Mouse (Mus musculus): ENCODE results near the gene S1pr4.

DNA sequence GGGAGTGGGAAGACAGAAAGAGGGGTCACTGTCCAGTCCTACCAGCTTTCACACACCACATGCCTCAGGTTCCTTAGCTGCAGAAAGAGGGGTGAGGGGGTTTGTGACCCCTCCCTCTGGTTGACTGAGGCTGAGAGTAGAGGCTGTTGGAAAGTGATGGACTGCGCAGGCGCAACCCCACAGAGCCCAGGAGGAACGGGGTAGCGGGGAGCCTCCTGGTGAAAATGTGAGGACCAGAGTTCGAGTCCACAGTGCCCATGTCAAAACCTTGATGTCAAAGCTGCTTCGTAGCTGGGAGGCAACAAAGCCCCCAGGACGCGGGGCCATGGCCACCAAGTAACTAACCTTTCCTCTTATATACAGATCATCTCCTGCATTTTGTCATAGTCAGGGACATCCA, 42.3 kb downstream of the S1pr4 start:
- TF ChIP-seq POLR2A (IDR thresholded peaks at IDR 0.05; ENCODE audit: insufficient read depth, low read depth, low read length) (no peak), CTCF (IDR thresholded peaks at IDR 0.05) (no peak), EP300 (IDR thresholded peaks at IDR 0.05; ENCODE audit: insufficient read depth, low read depth, low read length) (no peak)
